Mouse (Mus musculus) embryo, embryonic 10 days (tissue): ENCODE results near the gene Slc2a6.
A peak's percentile ranks its signal among the peaks of the same experiment; 100 is the strongest.

ENCODE experiments used
- DNase-seq: peaks from one replicate; pipeline ENCODE4 v3.0.0-alpha.2; 2015; ENCODE audit warnings: low spot score

Gene Slc2a6

GRCm38 (mm10) chr2:27027618-27028436, at the start of gene Slc2a6:
Gene Slc2a6 (minus strand): TSS chr2:27027998.
- DNase-seq, result peak; percentile 93

GRCm38 (mm10) chr2:27075485-27075884, 47.7 kb upstream of the Slc2a6 start:
- DNase-seq, result peak; percentile 75

GRCm38 (mm10) chr2:27074804-27075203, 47.0 kb upstream of the Slc2a6 start:
- DNase-seq, result no peak

GRCm38 (mm10) chr2:27073407-27073806, 45.6 kb upstream of the Slc2a6 start:
- no peak for DNase-seq

- DNase-seq, result no peak
These were observed 44.2 kb upstream of the Slc2a6 start, which contains the start of gene Mymk for GRCm38 (mm10) chr2:27071978-27072377. Gene Mymk (minus strand): TSS chr2:27072179.

GRCm38 (mm10) chr2:27071137-27071536, 43.3 kb upstream of the Slc2a6 start:
- DNase-seq, result no peak

- no peak for DNase-seq
These were observed 42.5 kb upstream of the Slc2a6 start for GRCm38 (mm10) chr2:27070247-27070813.

GRCm38 (mm10) chr2:27069646-27070045, 41.8 kb upstream of the Slc2a6 start:
- DNase-seq, result peak; percentile 44

- no peak for DNase-seq
These were observed 40.2 kb upstream of the Slc2a6 start for GRCm38 (mm10) chr2:27067996-27068395.

GRCm38 (mm10) chr2:27067124-27067523, 39.3 kb upstream of the Slc2a6 start:
- DNase-seq, result no peak

GRCm38 (mm10) chr2:27059187-27059586, 31.4 kb upstream of the Slc2a6 start:
- DNase-seq, result no peak

- no peak for DNase-seq
These were observed 31.0 kb upstream of the Slc2a6 start for GRCm38 (mm10) chr2:27058751-27059150.

- DNase-seq, result no peak
These were observed 30.5 kb upstream of the Slc2a6 start for GRCm38 (mm10) chr2:27058251-27058650.

- DNase-seq, result peak; percentile 23
These were observed 21.6 kb upstream of the Slc2a6 start for GRCm38 (mm10) chr2:27049408-27049807.

- DNase-seq, result no peak
These were observed 18.4 kb upstream of the Slc2a6 start for GRCm38 (mm10) chr2:27045979-27046770.

- no peak for DNase-seq
These were observed 16.8 kb upstream of the Slc2a6 start for GRCm38 (mm10) chr2:27044641-27045040.

- no peak for DNase-seq
These were observed 16.4 kb upstream of the Slc2a6 start for GRCm38 (mm10) chr2:27044166-27044565.

GRCm38 (mm10) chr2:27043461-27043860, 15.7 kb upstream of the Slc2a6 start:
- peak; percentile 86 for DNase-seq

GRCm38 (mm10) chr2:27042131-27042844, 14.5 kb upstream of the Slc2a6 start:
- no peak for DNase-seq

GRCm38 (mm10) chr2:27039286-27039685, 11.5 kb upstream of the Slc2a6 start:
- peak; percentile 49 for DNase-seq

GRCm38 (mm10) chr2:27038596-27038995, 10.8 kb upstream of the Slc2a6 start:
- peak; percentile 89 for DNase-seq

GRCm38 (mm10) chr2:27037008-27037407, 9.2 kb upstream of the Slc2a6 start:
- no peak for DNase-seq
